Mouse (Mus musculus) erythroblast, embryonic 14.5 days (primary cell): ENCODE data around the gene Iqschfp.

Experiments
- GATA1 ChIP-seq: IDR thresholded peaks from 2 replicates; pipeline ENCODE4 v1.6.1; 2012; ENCODE audit warnings: low read length, inconsistent platforms, mixed read lengths
- TAL1 ChIP-seq: IDR thresholded peaks from 3 replicates; pipeline ENCODE4 v1.6.1; 2012; ENCODE audit warnings: low read length, inconsistent platforms, mixed read lengths

DNA sequence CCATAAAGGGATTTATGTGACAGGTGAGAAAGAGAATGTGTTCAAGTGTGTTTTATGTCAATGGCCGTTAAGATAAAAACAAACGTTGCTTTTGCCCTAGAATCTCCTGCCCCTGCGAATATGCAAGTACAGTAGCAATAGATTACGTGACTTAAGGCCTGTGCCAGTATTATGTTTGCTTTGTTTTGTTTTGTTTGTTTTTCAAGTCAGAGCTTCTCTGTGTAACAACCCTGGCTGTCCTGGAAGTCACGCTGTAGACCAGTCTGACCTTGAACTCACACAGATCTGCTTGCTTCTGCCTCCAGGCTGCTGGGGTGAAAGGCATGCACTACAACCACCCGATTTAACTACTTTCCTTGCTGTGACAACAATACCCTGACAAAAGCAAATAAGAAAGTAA, 370.3 kb downstream of the Iqschfp start:
- TF ChIP-seq GATA1 = no peak
- TF ChIP-seq TAL1 = no peak
